Mouse (Mus musculus): Measurements from ENCODE around the gene Armh4.

Gene Armh4

GRCm38 (mm10) chr14:49733950-49734349 is 49.2 kb downstream of the Armh4 start:
- DNase-seq (ENCODE audit: low spot score): no peak

DNA sequence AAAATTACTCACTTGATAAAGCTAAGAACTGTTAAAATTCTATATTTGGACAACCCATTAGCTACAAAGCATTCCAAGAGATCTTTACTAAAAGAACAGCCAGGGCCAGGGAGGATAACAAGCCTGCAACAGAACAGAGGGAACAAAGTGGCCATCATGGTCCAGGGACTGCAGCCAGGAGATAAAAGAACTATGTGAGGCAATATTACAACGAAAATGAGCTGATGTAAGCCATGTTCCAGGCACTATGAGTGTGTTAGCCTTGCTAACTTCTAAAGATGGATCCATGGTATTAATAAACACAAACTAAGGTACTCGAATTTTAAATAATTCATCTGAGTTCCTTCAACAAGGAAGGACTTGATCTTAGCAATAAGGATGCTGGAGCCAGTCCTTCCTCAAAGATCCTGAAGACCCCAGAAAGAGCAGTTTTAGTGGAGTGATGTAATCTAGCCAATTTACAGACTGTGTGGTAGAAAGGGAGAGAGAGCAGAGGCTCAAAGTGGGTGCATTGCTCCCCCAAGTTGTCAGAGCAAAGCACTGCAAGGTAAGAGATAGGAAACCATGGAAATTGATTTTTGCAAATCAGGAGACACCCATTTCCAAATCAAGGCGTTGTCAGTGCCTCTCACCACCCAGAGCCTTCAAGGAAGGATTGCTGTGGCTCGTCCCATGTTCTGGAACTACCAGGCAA is 59.7 kb downstream of the Armh4 start:
- DNase-seq (ENCODE audit: low spot score): no peak

DNA sequence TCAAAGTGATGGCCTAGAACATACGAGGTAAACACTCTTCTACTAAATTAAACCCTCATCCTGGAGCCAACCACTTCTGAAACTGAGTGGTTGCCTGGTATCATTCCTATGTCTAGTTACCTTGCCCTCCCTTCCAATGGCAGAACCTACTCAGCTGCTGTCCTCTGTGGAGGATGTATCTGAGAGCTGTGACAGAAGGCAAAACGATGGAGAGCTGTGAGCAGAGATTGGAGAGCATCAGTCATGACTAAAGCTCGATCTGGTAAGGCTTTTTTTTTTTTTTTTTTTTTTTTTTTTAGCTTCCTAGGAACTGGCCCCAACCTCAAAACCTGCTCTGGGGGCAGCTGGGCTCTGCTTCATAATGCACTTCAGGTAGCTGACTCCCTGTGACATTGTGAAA is 60.4 kb downstream of the Armh4 start:
- DNase-seq (ENCODE audit: low spot score): no peak

GRCm38 (mm10) chr14:49721281-49721680 is 61.9 kb downstream of the Armh4 start:
- no peak for DNase-seq (ENCODE audit: low spot score)

- no peak for DNase-seq (ENCODE audit: low spot score)
Measured at GRCm38 (mm10) chr14:49719678-49720077, 63.5 kb downstream of the Armh4 start.

- DNase-seq (ENCODE audit: low spot score): no peak
Measured at GRCm38 (mm10) chr14:49711016-49711415, 72.2 kb downstream of the Armh4 start.

GRCm38 (mm10) chr14:49703432-49704200 is 79.6 kb downstream of the Armh4 start:
- DNase-seq (ENCODE audit: low spot score): no peak

GRCm38 (mm10) chr14:49679511-49680284 is 103.5 kb downstream of the Armh4 start:
- no peak for DNase-seq (ENCODE audit: low spot score)

- no peak for DNase-seq (ENCODE audit: low spot score)
Measured at GRCm38 (mm10) chr14:49676580-49676979, 106.6 kb downstream of the Armh4 start.

DNA sequence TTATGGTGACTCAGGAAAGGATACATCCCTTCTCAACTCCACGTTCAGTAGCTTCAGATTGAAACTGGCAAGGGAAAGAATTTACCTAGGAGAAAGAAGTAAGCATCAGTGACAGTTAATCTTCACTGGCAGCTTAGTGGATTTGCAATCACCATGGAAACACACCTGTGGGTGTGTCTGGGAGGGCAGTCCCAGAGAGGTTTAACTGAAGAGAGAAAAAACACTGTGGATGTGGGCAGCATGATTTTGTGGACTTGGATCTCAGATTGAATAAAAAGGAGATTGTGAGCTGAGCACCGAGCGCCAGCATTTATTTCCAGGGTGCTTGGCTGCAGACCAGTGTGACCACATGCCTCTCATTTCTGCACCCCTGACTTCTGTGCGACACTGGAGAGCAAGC is 122.7 kb downstream of the Armh4 start:
- DNase-seq (ENCODE audit: low spot score): no peak

- DNase-seq (ENCODE audit: low spot score): no peak
Measured at GRCm38 (mm10) chr14:49649191-49649590, 134.0 kb downstream of the Armh4 start.

DNA sequence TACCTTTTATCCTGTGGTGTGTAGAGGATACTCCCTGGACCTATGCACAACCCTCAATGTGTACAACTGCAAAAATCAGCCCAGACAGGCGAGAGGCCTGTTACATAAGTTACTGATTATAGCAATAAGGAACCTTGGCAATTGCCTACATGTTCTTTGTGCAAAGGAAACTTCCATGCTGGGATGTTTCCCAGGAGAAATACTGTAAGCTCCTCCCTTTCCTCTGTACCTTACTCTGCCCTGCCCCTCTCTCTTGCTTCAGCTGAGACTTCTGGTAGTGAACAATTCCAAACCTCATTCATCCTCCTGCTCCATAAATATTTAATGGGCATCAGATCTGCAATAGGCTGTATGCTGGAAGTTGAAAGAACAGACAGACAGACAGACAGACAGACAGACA is 145.8 kb downstream of the Armh4 start:
- no peak for DNase-seq (ENCODE audit: low spot score)

GRCm38 (mm10) chr14:49626055-49626454 is 157.1 kb downstream of the Armh4 start:
- DNase-seq (ENCODE audit: low spot score): no peak
